Mouse (Mus musculus) lung, postnatal 0 days (tissue): ENCODE measurements at regions not wholly inside any gene's neighbourhood (a gene's known extent, or its start where the extent isn't known, plus 50 kb on each side); places are given as distances from the start of the nearest gene placed in this dataset.

Experiments used
- CTCF ChIP-seq: IDR thresholded peaks from 2 replicates; pipeline ENCODE4 v1.5.1; 2016; ENCODE audit warnings: antibody characterized with exemption, mild to moderate bottlenecking
- EP300 ChIP-seq: IDR thresholded peaks from 2 replicates; pipeline ENCODE4 v1.6.1; 2016; ENCODE audit warnings: antibody characterized with exemption, mild to moderate bottlenecking, control low read depth

GRCm38 (mm10) chr16:76604914-76605313 lies 231.3 kb upstream of the Nrip1 start:
- TF ChIP-seq CTCF: no peak
- no peak for TF ChIP-seq EP300
